Mouse (Mus musculus) CD8-positive naive resting alpha-beta T cell, adult 2 months (primary cell): ENCODE measurements around the gene Pdcd4.
"Not testable (repeated sequence)": the region's sequence is repeated elsewhere in the genome, so short reads cannot be mapped to it uniquely, and the experiment has no call there.

Experiments used
- DNase-seq, 2 experiments: peaks; one replicate each; pipeline ENCODE4 v3.0.0; 2022; ENCODE audit warnings: low read depth in 2 of 2, low spot score in 2 of 2

Pdcd4 gene

GRCm38 (mm10) chr19:53898970-53899900, 7.2 kb downstream of the Pdcd4 start:
- DNase-seq: no peak

DNA sequence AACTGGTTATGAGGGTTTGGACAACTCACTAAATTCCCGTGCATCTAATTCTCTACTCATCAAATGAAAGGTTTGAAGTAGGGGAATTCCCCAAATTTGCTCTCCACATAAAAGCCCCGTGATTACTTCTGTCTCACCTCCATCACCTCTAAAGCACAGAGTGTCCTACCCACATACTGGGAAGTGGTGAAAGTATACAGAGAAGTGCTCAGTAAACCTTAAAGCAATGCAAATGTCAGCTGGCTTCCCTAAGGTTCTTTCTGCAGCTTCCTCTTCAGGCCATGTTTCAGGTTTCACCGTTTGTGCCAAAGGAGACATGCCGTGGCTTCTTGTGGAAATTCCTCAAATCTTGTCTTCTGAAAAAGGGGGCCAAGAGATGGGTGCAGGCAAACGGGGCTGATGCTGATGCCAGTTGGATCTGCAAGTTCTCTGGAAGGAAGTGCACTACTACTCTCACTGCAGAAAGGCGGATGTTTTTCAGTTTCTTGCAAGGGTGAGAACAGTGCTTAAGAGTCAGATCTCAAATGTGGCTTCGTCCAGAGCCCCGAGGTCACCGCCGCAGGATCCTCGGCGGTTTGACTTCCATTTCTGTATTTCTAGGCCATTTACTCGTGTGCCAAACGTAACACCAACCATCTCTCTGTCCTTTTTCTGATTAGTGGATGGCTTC, 8.0 kb downstream of the Pdcd4 start:
- peak; percentile 44 to 51 for DNase-seq

DNA sequence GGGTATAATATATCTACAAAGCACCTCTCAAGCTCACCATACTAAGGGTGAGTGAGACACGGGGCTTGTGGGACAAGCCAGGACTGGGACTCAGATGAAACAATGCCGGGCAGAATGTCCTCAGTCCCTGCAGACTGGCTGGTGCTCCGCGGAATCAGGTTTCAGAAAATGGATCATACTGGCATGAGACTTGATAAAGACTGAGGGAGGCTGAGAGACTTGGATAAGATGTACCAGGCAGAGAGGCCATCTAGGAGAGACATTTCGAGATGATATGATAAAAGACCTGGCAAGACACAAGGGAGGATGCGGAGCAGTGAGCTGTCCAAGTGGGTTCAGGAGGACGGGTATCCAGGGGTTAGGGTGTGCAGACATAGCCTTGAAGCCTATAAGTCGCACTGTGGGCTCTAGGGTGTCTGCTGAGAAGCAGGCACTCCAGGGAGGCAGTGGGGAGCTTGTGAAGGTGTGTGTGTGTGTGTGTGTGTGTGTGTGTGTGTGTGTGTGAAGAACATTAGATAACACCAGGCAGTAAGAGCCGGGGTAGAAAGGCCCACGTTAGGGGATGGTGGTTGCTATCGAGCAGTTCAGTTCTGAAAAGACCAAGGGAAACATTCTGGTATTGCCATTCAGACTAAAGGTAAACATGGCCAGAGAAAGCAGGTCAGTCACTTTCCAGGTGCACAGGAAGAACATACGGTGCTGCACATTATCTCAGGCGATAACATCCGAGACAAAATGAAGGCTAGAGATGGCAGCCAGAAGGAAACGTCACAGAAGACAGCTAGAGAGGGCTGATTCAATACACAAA, 10.1 kb downstream of the Pdcd4 start:
- no peak for DNase-seq

GRCm38 (mm10) chr19:53902739-53903487, 10.9 kb downstream of the Pdcd4 start:
- peak; percentile 91 to 94 for DNase-seq

GRCm38 (mm10) chr19:53903507-53904321, 11.7 kb downstream of the Pdcd4 start:
- DNase-seq: peak; percentile 71 to 81

DNA sequence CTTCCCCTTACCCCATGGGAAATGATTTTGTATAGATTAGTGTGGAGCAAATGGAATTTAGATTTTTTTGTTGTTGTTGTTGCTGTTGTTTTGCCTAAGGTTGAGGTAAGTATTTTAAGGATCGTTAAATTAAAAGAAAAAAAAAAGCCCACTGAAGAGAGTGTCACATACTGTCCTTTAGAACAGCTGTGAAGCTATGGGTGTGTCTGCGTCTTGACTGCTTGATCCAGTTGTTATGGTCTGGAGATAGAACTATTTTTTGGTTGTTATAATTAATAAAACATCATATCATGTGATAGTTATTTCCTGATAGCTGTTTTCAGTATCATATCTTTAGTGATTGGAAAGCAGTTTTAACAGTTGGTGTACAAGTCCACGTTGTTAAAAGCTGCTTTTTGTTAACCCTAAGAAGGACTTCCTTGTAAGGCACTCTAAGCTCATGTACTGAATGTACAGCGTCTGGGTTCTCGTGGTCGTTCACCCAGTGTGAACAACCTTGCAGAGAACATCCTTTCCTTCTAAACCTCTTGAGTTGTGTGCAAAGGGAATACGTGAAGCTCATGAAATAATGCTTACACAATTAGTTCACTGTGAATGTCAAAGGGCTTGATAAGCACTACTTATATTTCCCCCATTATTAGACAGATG, 12.9 kb downstream of the Pdcd4 start:
- no peak for DNase-seq

GRCm38 (mm10) chr19:53906033-53906702, 14.1 kb downstream of the Pdcd4 start:
- peak in 1 of 2 experiments; percentile 32 for DNase-seq

GRCm38 (mm10) chr19:53906703-53907070, 14.7 kb downstream of the Pdcd4 start:
- DNase-seq: not testable (repeated sequence)

DNA sequence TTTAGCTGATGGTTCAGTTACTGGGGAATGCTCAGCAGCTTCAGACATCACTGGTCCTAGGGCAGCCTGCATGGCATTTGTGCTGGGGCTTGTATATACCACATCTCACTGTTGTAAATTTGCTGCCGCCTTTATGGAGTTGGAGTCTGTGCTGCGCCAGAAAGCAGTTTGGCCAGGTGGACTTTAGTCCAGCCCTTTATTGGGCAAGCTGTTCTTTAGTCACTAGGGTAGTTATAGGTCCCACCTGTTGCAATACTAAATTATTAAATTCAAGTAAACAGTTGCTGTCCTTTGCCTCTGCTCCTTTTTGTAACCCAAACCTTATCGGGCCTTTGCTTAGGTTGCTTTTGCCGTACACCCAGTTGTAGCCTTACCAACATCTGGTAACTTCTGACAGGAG, 22.9 kb downstream of the Pdcd4 start:
- no peak for DNase-seq

- DNase-seq: no peak
These were observed 27.5 kb downstream of the Pdcd4 start for GRCm38 (mm10) chr19:53919541-53919940.

- not testable (repeated sequence) for DNase-seq
These were observed 30.0 kb downstream of the Pdcd4 start for GRCm38 (mm10) chr19:53921996-53922395.

GRCm38 (mm10) chr19:53925338-53925751, 33.3 kb downstream of the Pdcd4 start:
- DNase-seq: peak in 1 of 2 experiments; percentile 66

DNA sequence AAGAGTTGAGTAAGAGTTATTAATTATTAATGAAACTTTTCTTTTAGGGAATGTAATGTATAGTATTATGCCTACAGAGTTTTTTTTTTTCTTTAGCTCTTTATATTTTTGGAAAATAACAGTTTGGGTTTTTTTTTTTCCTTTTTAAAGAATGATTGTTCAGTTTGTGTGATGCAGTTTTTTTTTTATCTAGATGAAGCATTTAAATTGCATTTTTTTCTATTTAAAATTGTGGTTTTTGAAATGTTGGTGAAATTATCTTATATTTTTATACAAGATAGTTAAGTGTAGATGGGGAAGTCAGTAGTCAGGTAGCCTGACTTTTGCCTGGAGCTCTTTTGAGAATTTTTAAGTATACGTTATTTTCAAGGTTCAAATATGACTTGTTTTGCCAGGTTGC, 34.7 kb downstream of the Pdcd4 start:
- no peak for DNase-seq

- DNase-seq: no peak
These were observed 37.2 kb downstream of the Pdcd4 start for GRCm38 (mm10) chr19:53929218-53929617.

- no peak for DNase-seq
These were observed 41.0 kb downstream of the Pdcd4 start for GRCm38 (mm10) chr19:53933050-53933449.

DNA sequence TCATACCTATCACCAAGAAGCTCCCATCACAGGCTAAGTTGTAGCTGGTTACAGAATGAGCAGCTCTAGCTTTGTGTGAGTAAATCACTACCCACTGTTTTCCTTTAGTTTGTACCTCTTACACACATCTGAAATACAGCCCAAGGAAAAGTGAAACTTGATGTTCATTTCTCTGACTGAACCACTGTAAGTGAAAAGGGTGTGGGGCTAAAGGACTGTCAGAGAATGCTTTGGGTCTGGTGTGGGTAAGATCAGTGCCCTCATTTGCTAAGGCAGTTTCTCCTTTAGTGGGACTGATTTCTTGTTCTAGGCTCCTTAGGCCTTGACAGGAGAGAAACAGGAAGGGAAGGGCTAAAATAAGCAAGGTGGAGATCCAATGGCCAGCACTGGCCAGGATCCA, 42.0 kb downstream of the Pdcd4 start:
- no peak for DNase-seq

DNA sequence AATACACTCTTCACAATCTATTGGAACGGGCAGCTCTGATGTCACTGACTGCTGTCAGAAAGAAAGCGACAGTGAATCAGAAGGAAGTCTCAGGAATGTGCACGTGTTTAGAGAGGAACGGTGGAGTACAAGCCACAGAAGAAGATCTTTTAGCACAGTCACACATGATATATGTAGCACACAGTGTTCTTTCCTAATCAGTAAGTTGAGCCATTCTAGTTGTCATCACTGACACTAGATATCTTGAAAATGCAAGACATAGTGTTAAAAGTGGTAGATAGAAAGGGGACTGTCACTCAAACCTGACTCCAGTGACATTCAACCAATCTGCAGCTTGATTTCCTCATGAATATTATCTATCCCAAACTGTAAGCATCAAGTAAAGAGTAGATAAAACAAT, 47.4 kb downstream of the Pdcd4 start:
- DNase-seq: no peak

DNA sequence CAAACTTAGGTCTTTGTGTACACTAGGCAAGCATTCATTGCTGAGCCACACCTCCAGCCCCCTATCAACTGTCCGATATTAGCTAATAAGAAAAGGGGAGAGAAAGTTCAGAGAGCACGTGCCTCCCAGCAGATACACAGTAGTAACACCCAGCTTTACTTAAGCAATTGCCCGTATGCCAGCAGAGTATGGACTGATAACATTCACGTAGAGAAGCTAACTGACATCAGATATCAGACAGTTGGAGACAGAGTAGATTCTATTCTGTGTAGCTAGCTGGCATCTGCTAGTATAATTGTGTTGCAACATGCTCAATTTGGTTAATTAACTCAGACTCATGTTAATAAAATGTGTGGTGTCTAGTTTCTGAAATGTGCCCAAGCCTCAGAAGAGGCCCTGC, 49.1 kb downstream of the Pdcd4 start:
- DNase-seq: no peak

DNA sequence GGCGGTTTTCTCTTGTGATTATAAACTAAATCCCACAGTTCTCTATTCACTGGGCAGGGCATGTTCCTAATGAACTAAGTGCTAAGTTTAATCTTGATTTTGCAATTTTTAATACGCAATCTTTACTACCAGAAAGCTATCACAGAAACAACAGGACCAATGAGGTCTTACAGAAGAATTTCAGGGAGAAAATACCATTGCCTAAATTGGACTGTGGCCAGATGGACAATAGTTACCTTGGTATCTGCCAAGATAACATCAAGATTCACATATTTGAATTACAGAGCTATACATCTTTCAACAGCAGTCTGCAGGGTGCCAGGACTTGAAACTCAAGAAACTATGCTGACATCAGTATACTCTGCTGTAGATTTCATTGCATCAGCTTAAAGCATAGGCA, 50.3 kb downstream of the Pdcd4 start:
- no peak for DNase-seq
